In the genomic region with DNA sequence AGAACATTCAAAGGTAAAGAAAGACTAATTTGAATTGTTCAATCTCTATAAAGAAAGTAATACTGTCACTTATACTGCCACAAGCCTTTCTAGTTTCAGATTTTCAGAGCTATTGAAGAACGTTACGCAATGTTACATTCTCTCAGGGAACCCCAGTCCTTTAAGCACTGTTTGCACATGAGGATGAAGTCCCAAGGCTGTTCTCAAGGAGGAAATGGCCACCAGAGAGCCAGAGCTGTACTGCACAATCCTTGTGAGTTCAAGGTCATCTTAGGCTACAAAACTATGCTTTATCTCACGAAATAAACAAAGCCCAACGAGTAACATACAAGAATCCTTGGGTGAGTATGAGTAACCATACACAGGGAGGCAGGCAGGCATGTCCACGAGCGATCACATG, we compare ENCODE assay signal across 30 mouse cellular contexts. TPM values are rescaled to one million over a fixed set of nuclear protein-coding genes. Genes with fewer than 3 reads are reported as not detected.
A peak's percentile ranks its signal among the peaks of the same experiment; 100 is the strongest.
DNase-seq lines count a peak whose midpoint lies in the region; ATAC-seq and TF ChIP-seq lines count a peak whose summit lies in the region.
"Had no signal": no experiment of that assay in that cellular context is flagged by ENCODE, and none has a peak within 500 bp of the region (broad histone marks: within the 10 kb centered on the region; RNA-seq: fewer than 3 reads in every experiment).

No protein-coding gene starts in this region.

- WGBS in lung, postnatal 0 days: 62% methylated on average over 6 of the region's 6 CpGs
- WGBS in lung, adult 2 months: 65% methylated on average over 6 of the region's 6 CpGs

- H3K36me3 ChIP-seq in lung, postnatal 0 days (ENCODE audit: insufficient read depth, low read length): no peaks in the 10 kb centered on the region

- no peak overlapping the region for H3K4me3 ChIP-seq in lung, postnatal 0 days (ENCODE audit: low read depth, low read length)
- H3K4me3 ChIP-seq in lung, adult 2 months (replicated peaks; ENCODE audit: extremely low read depth, low read depth, low read length): no peak overlapping the region
- H3K4me3 ChIP-seq: embryonic facial prominence, embryonic 10.5 days; embryonic facial prominence, embryonic 15.5 days; forebrain, embryonic 12.5 days; heart, embryonic 10.5 days; heart, embryonic 15.5 days; hindbrain, embryonic 12.5 days; intestine, embryonic 15.5 days; liver, embryonic 15.5 days; lung, embryonic 15.5 days; midbrain, embryonic 13.5 days; neural tube, embryonic 13.5 days had no signal

- no peak for TF ChIP-seq EP300 in lung, postnatal 0 days (IDR thresholded peaks at IDR 0.05)

- H3K4me1 ChIP-seq in lung, postnatal 0 days (ENCODE audit: insufficient read depth, low read depth, low read length): no peaks in the 10 kb centered on the region
- peaks cover 7% of the 10 kb centered on the region; the same call in 1 of the 2 replicates for H3K4me1 ChIP-seq in lung, adult 2 months (ENCODE audit: control insufficient read depth, insufficient read depth, low read length)
- H3K4me1 ChIP-seq: embryonic facial prominence, embryonic 10.5 days; embryonic facial prominence, embryonic 15.5 days; forebrain, embryonic 12.5 days; heart, embryonic 10.5 days; heart, embryonic 15.5 days; hindbrain, embryonic 12.5 days; intestine, embryonic 15.5 days; lung, embryonic 15.5 days; midbrain, embryonic 13.5 days; neural tube, embryonic 13.5 days had no signal

- peak; percentile 71 for ATAC-seq in lung, postnatal 0 days
- ATAC-seq in megakaryocyte progenitor cell, adult 5-6 weeks (replicated peaks; ENCODE audit: poor library complexity): 0 out of 2 replicates have a peak, but pooled peaks have one; percentile 23
- ATAC-seq: CD4-positive, CD25-positive, alpha-beta regulatory T cell, adult 4 months; hindbrain, postnatal 0 days; intestine, embryonic 15.5 days; midbrain, embryonic 13.5 days had no signal

- no peaks in the 10 kb centered on the region for H3K9me3 ChIP-seq in lung, postnatal 0 days (ENCODE audit: low read length)
- H3K9me3 ChIP-seq: embryonic facial prominence, embryonic 10.5 days; embryonic facial prominence, embryonic 15.5 days; forebrain, embryonic 12.5 days; heart, embryonic 10.5 days; heart, embryonic 15.5 days; hindbrain, embryonic 12.5 days; intestine, embryonic 15.5 days; liver, embryonic 15.5 days; lung, embryonic 15.5 days; midbrain, embryonic 13.5 days; neural tube, embryonic 13.5 days had no signal

- H3K9ac ChIP-seq in lung, postnatal 0 days (replicated peaks; ENCODE audit: low read depth): no peak overlapping the region
- H3K9ac ChIP-seq: embryonic facial prominence, embryonic 15.5 days; forebrain, embryonic 12.5 days; heart, embryonic 15.5 days; hindbrain, embryonic 12.5 days; intestine, embryonic 15.5 days; liver, embryonic 15.5 days; lung, embryonic 15.5 days; midbrain, embryonic 13.5 days; neural tube, embryonic 13.5 days had no signal

- TF ChIP-seq POLR2A in lung, adult 2 months (IDR thresholded peaks at IDR 0.05; ENCODE audit: borderline replicate concordance, extremely low read depth, low read depth, low read length): no peak

- no peak for TF ChIP-seq CTCF in lung, postnatal 0 days (IDR thresholded peaks at IDR 0.05)
- no peak for TF ChIP-seq CTCF in lung, adult 2 months (IDR thresholded peaks at IDR 0.05; ENCODE audit: insufficient read depth, low read length)

- H3K27me3 ChIP-seq in lung, postnatal 0 days (replicated peaks; ENCODE audit: insufficient read depth, low read length): no peaks in the 10 kb centered on the region
- H3K27me3 ChIP-seq: embryonic facial prominence, embryonic 15.5 days; forebrain, embryonic 12.5 days; heart, embryonic 15.5 days; hindbrain, embryonic 12.5 days; intestine, embryonic 15.5 days; liver, embryonic 15.5 days; lung, embryonic 15.5 days; midbrain, embryonic 13.5 days; neural tube, embryonic 13.5 days had no signal

- H3K4me2 ChIP-seq in lung, postnatal 0 days (replicated peaks; ENCODE audit: low read depth, low read length): no peak overlapping the region
- H3K4me2 ChIP-seq: embryonic facial prominence, embryonic 15.5 days; forebrain, embryonic 12.5 days; heart, embryonic 15.5 days; hindbrain, embryonic 12.5 days; intestine, embryonic 15.5 days; liver, embryonic 15.5 days; lung, embryonic 15.5 days; midbrain, embryonic 13.5 days; neural tube, embryonic 13.5 days had no signal

- H3K27ac ChIP-seq in lung, postnatal 0 days (ENCODE audit: low read length): no peak overlapping the region; the same call in 1 of the 2 replicates
- H3K27ac ChIP-seq: embryonic facial prominence, embryonic 10.5 days; embryonic facial prominence, embryonic 15.5 days; forebrain, embryonic 12.5 days; heart, embryonic 10.5 days; heart, embryonic 15.5 days; hindbrain, embryonic 12.5 days; hindbrain, postnatal 0 days; intestine, embryonic 15.5 days; liver, embryonic 15.5 days; lung, embryonic 15.5 days; midbrain, embryonic 13.5 days; neural tube, embryonic 13.5 days had no signal

- DNase-seq in adrenal gland, adult 8-10 months: peak; percentile 30
- DNase-seq in adrenal gland, adult 18-20 months (ENCODE audit: low spot score in 2 of 2): no peak
- DNase-seq in lung, postnatal 0 days (ENCODE audit: low spot score): peak; percentile 77
- DNase-seq in lung, adult 2 months: no peak
- peak; percentile 64 for DNase-seq in 416B (ENCODE audit: low read depth)
- DNase-seq in kidney, postnatal 25 days: no peak
- DNase-seq: cerebellum, adult 18-20 months; cerebellum, postnatal 10 days; gastrocnemius, postnatal 10 days; heart, postnatal 36 days; kidney, adult 9 months; kidney, postnatal 10 days; liver; retina, postnatal 1 day; right cerebral cortex, postnatal 14 days; thymus, postnatal 4 days had no signal

RNA-seq across cellular contexts. Expression of a gene that starts 49.2 kb away (rescaled TPM):
- 100 to 1,000 TPM in 3 of 4 experiments, 10 to 100 TPM in 1; 99.8 to 209 (median 138) TPM for total RNA-seq in adrenal gland, adult 8-10 months (2022)
- 100 to 1,000 TPM; 106 to 139 TPM for total RNA-seq in adrenal gland, adult 18-20 months (2021)
- polyA plus RNA-seq in lung, postnatal 0 days (2015; fragmentation: Nextera tagmentation; extraction: Ambion mirVana): 181 and 202 TPM in 2 replicates
- polyA plus RNA-seq in lung, adult 2 months (2012; rRNA removed): 41.0 and 65.3 TPM in 2 replicates
- 135 and 167 TPM in 2 replicates for total RNA-seq in megakaryocyte progenitor cell, adult 5-6 weeks (2015)
- total RNA-seq in megakaryocyte progenitor cell, adult 5-6 weeks (2017): 94.0 and 120 TPM in 2 replicates

RNA-seq across cellular contexts. Expression of a gene that starts 49.4 kb away (rescaled TPM):
- total RNA-seq in adrenal gland, adult 8-10 months (2022): 10 to 100 TPM; 15.7 to 17.9 (median 17.2) TPM
- 10 to 100 TPM; 12.4 to 12.7 TPM for total RNA-seq in adrenal gland, adult 18-20 months (2021)
- polyA plus RNA-seq in lung, postnatal 0 days (2015; fragmentation: Nextera tagmentation; extraction: Ambion mirVana): 11.7 and 12.2 TPM in 2 replicates
- 2.2 and 3.8 TPM in 2 replicates for polyA plus RNA-seq in lung, adult 2 months (2012; rRNA removed)
- total RNA-seq in megakaryocyte progenitor cell, adult 5-6 weeks (2015): 22.5 and 23.3 TPM in 2 replicates
- 26.1 and 27.1 TPM in 2 replicates for total RNA-seq in megakaryocyte progenitor cell, adult 5-6 weeks (2017)

Comparison
In these comparisons a context has a peak if more than half of its experiments do, and no peak if none do; other contexts are left out.
1. DNase-seq: peak in adrenal gland, adult 8-10 months (single experiment), lung, postnatal 0 days (single experiment) and 416B (single experiment); none in adrenal gland, adult 18-20 months (0 of 2), lung, adult 2 months (single experiment) and kidney, postnatal 25 days (0 of 2).